Mouse (Mus musculus) heart, embryonic 12.5 days (tissue): ENCODE data around the gene Thsd1. TPM values are rescaled to one million over a fixed set of nuclear protein-coding genes. Genes with fewer than 3 reads are reported as not detected.

Source experiments
- polyA plus RNA-seq: library from polyadenylated mRNA; unstranded; fragments of >200 nt; fragmentation: Nextera tagmentation; extraction: Ambion mirVana; gene quantifications from 2 replicates; pipeline ENCODE4 v1.2.1, GENCODE M21; 2016

Thsd1 gene
- polyA plus RNA-seq, 1 experiment from 2014 or later = 17.2 TPM

Other genes with a start within 250 kb of the Thsd1 start
- 2.4 and 2.9 TPM in 2 replicates for gene Atp7b, start 167.0 kb upstream of the Thsd1 start, polyA plus RNA-seq
- 27.9 and 29.1 TPM in 2 replicates for gene Alg11, start 166.6 kb upstream of the Thsd1 start, polyA plus RNA-seq
- 0.11 TPM in 1 of 2 replicates, not detected in the other for gene Nek5, start 102.3 kb upstream of the Thsd1 start, polyA plus RNA-seq
- 4.7 and 5.0 TPM in 2 replicates for gene Nek3, start 60.9 kb upstream of the Thsd1 start, polyA plus RNA-seq
- gene Ckap2, start 41.5 kb upstream of the Thsd1 start, polyA plus RNA-seq = 33.0 and 35.9 TPM in 2 replicates
- 23.8 and 24.2 TPM in 2 replicates for gene Vps36, start 34.5 kb upstream of the Thsd1 start, polyA plus RNA-seq
- gene Tpte, start 56.1 kb downstream of the Thsd1 start, polyA plus RNA-seq = not detected in 2 replicates
- 13.2 and 13.3 TPM in 2 replicates for gene Slc25a15, start 171.3 kb downstream of the Thsd1 start, polyA plus RNA-seq
- gene Mrps31, start 184.0 kb downstream of the Thsd1 start, polyA plus RNA-seq = 49.7 and 54.6 TPM in 2 replicates